Mouse (Mus musculus) gastrocnemius, postnatal 25 days (tissue): Measurements from ENCODE around the gene AC124502.3. TPM values are rescaled to one million over a fixed set of nuclear protein-coding genes. Genes with fewer than 3 reads are reported as not detected.
"Not testable (repeated sequence)": the region's sequence is repeated elsewhere in the genome, so short reads cannot be mapped to it uniquely, and the experiment has no call there.

Experiments
- DNase-seq: peaks from one replicate; pipeline ENCODE4 v3.0.0; 2022
- total RNA-seq, 2 experiments: library from RNA; stranded (reverse); gene quantifications; 1 replicate in 1 of 2; 2 replicates in 1 of 2; pipeline ENCODE4 v1.2.3; 2021

AC124502.3 gene
- total RNA-seq, 2 experiments from 2014 or later: 0.26 to 1.4 TPM

- DNase-seq: no peak
Measured at GRCm38 (mm10) chr19:5083961-5084833, 45.5 kb downstream of the AC124502.3 start.

DNA sequence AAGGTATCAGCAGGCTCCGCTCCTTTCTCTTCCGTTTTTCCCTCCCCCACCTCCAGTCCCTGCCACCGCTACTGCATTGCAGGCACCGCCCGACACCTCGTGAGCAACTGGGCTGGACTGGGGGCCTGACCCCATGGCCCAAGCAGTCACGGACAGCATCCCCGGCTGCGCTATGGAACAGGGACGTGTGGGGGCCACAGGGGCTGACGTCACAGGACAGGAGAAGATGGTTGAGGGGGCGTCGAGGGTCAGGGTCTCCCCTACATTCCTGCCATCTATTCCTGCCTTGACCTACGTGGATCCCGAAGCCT lies 46.1 kb downstream of the AC124502.3 start:
- no peak for DNase-seq

DNA sequence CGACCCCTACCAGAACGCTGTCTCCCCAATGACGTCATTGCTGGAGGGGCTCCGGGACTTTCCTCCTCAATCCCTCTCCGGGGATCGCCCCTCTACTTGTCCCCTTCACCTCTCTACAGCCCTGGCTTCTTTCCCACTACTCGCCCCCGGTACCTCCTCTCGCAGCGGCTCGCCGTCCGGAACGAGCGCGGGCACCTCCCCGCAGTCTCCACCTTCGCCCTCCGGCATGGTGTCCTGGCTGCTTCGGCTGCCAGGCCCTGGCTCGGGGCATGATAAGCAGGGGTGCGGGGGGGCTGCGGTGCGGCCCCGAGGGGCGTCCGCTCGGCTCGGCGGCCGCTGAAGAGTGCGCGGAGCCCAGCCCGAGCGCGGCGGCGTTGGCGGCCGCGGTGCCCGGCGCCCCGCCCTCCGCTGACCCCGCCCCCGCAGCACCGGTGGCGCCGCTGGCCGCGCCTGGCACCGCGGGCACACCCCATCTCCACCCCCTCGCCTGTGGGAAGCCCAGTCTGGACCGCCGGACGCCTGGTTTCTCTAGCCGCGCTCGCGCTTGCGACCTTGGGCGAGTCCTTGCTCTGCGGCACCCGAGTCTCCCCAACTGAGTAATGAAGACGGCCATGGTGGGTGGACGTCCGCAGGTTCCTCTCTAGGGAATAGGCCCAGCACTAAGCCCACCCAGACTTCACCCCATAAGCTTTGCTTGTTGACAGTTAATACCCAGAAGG lies 46.6 kb downstream of the AC124502.3 start, which contains the start of gene Tmem151a:
Gene Tmem151a (minus strand): TSS at position 387 of the 719 bp plus-strand sequence.
- DNase-seq: no peak

- not testable (repeated sequence) for DNase-seq
Measured at GRCm38 (mm10) chr19:5086533-5086932, 47.8 kb downstream of the AC124502.3 start.

GRCm38 (mm10) chr19:5087884-5088728 lies 49.4 kb downstream of the AC124502.3 start, which contains the start of gene Yif1a:
Gene Yif1a, plus strand, starts transcription at chr19:5088538.
- peak; percentile 96 for DNase-seq

DNA sequence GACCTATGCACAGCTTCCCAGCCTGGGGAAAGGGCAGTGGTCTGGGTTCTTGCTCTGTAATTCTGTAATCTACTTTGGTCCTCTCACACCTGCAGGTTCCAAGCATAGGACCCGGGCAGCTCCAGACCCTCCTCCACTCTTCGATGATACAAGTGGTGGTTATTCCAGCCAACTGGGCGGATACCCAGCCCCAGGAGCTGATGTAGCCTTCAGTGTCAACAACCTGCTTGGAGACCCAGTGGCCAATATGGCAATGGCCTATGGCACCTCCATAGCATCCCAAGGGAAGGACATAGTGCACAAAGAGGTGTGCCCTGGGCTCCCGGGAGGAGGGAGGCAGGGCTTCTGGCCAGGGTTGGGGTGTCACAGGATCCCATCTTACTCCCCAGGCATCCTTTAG lies 50.6 kb downstream of the AC124502.3 start:
- no peak for DNase-seq

- DNase-seq: no peak
Measured at GRCm38 (mm10) chr19:5092083-5092482, 53.4 kb downstream of the AC124502.3 start.

DNA sequence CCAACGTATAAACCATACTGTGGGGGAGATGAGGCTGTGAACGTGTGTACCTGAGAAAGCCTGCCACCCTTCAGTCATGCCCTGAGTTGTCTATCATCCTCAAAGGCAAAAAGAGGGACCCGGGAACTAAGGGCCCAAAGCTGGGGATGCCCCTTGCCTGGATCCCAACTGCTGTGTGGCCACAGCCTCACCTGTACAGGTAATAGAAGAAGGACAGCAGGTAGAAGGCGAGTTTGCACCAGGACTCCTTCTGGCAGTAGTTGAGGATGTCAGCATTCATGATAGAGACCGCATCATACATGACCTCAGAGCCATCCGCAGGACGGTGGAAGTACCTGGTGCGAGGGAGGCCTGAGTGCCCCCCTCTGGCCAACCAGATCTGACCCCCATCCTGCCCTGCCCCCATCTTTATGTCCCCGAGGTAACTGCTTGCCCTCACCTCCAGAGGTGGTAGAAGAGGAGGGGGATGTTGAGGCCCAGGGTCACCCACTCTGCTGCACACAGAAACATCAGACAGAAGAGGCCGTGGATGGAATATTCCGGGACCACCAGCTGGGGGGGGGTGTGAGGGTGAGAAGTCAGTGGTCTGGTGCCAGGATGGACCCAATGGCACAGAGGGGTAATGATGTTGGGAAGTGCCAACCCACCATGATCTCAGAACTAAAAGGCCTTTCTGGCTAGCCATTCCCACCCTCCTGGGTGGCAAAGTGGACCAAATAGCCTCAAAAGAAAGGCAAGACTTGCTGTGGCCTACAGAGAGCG lies 55.0 kb downstream of the AC124502.3 start:
- DNase-seq: no peak

- DNase-seq: peak; percentile 78
Measured at GRCm38 (mm10) chr19:5094243-5094632, 55.5 kb downstream of the AC124502.3 start.

DNA sequence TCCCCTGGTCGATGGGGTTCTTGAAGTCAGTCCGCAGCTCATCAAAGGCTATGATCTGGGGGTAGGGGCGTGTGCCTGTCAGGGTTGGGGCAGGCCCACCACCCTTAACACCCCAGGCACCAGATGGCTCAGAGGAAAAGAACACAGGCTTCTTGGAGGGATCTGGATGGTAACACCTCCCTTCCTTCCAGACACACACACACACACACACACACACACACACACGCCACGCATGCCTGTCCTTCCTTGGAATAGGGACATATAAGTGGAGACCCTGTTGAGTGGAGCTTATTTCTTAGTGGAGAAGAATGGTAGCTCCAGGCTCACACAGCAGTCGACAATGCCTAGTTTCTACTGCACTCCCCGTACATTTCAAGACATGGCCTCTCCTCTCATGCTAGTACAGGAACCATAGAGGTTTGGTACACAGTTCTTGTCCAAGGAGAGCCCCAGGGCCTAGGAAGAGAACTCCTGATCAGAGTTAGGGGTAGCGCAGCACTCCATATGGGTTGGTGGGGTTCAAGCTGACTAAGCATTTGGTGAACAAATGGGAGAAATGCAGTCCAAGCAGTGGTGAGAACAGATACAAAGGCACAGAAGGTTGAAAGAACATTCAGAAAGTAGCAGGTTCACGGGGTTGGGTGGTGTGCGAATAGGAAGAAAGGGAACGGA lies 56.2 kb downstream of the AC124502.3 start:
- no peak for DNase-seq

DNA sequence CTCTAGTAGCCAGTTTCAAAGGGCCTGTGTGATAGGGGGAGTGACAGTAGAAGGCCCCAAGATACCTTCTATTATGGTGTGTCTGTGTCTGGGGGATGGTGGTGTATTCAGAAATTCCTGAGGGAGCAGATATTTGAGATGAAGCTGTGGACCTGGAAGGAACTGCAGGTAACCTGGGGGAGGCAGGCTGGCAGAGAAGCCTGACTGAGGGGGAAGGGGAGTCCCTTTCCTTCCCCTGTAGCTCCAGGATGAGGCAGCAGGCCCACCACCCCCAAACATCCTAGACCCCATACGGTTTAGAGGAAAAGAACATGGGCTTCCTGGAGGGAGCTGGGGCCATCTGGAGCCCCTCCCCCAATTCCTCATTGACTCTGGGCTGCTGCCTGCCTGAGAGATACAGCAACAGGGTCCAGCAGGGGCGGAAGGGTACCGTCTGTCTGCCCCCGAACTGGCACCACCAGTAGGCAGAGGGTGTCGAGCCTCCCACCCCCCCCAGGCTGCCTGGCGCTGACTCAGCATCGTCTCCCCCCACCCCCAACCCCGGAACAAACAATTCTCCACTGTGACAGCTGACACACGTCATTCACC lies 57.3 kb downstream of the AC124502.3 start:
- no peak for DNase-seq

- DNase-seq: no peak
Measured at GRCm38 (mm10) chr19:5097521-5098362, 59.1 kb downstream of the AC124502.3 start.

DNA sequence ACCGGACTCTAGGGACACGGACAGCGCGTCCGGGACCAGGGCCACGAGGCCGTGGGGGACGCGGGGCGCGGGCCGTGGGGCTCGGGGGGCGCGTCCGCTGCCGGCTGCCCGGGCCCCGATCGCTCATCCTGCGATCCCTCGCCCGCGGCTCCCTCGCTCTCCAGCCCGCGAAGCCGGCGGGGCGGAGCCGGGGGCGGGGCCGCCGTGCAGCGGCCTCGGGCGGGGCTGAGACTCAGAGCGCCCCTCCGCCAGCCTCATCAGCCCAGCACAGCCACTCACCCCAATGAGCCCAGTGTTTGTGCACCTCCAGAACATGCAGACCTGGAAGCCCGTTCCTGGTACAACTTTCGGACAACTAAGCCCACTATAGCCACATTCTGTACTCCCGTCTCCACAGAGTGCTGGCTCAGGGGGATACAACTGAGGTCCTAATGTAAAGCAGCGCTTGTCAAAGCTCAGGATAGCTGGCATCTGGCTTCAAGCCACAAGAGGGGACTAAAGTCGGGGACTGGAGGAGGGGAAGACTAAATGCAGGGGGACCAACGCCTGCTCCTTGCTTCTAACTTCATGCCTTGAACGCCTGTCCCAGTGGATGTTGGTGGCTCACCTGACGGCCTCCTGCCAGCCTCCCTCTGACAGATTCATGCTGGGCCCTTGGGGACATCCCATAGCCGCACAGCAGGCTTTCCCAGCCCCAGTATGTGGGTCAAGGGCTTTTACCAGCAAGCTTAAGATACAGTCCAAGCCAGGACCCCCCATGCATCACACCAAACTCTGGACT lies 59.9 kb downstream of the AC124502.3 start, which contains the start of gene Cnih2:
Gene Cnih2 (minus strand): TSS at position 159 of the 781 bp plus-strand sequence.
- DNase-seq: peak; percentile 64

Other genes with a start within 250 kb of the AC124502.3 start
- 10 to 100 TPM; 27.9 to 31.1 TPM for gene Rbm4, start 245.0 kb upstream of the AC124502.3 start, total RNA-seq
- gene Gm21992, start 227.3 kb upstream of the AC124502.3 start, total RNA-seq: 1 to 10 TPM; 8.9 to 9.4 TPM
- 10 to 100 TPM; 11.1 to 11.2 TPM for gene Rbm14, start 227.3 kb upstream of the AC124502.3 start, total RNA-seq
- gene Ccs, start 199.6 kb upstream of the AC124502.3 start, total RNA-seq: 10 to 100 TPM; 26.3 to 27.1 TPM
- gene Ccdc87, start 199.5 kb upstream of the AC124502.3 start, total RNA-seq: not detected
- 10 to 100 TPM; 28.4 to 41.6 TPM for gene Ctsf, start 183.8 kb upstream of the AC124502.3 start, total RNA-seq
- gene Actn3, start 161.0 kb upstream of the AC124502.3 start, total RNA-seq: 1,000 to 10,000 TPM; 7,181 to 7,860 TPM
- gene Zdhhc24, start 160.2 kb upstream of the AC124502.3 start, total RNA-seq: 1 to 10 TPM; 2.4 to 2.8 TPM
- gene Bbs1, start 132.3 kb upstream of the AC124502.3 start, total RNA-seq: 1 to 10 TPM; 1.6 to 2.6 TPM
- 10 to 100 TPM; 15.6 to 23.4 TPM for gene Dpp3, start 110.6 kb upstream of the AC124502.3 start, total RNA-seq
- gene Peli3, start 95.8 kb upstream of the AC124502.3 start, total RNA-seq: 1 to 10 TPM in 1 of 2 experiments, under 1 TPM in 1; 0.87 to 1.2 TPM
- gene Mrpl11, start 76.7 kb upstream of the AC124502.3 start, total RNA-seq: 10 to 100 TPM; 57.6 to 59.6 TPM
- not detected for gene Npas4, start 48.6 kb upstream of the AC124502.3 start, total RNA-seq
- gene Slc29a2, start 15.0 kb upstream of the AC124502.3 start, total RNA-seq: 10 to 100 TPM in 1 of 2 experiments, 1 to 10 TPM in 1; 7.9 to 11.6 TPM
- gene B4gat1, start 65 bp upstream of the AC124502.3 start, total RNA-seq: 10 to 100 TPM; 17.9 to 20.1 TPM
- gene Brms1, start 2.5 kb downstream of the AC124502.3 start, total RNA-seq: 10 to 100 TPM; 11.6 to 12.6 TPM
- gene Rin1, start 11.6 kb downstream of the AC124502.3 start, total RNA-seq: 1 to 10 TPM; 1.3 to 2.1 TPM
- gene Cd248, start 29.2 kb downstream of the AC124502.3 start, total RNA-seq: 10 to 100 TPM; 13.8 to 23.3 TPM
- not detected for gene Tmem151a, start 46.6 kb downstream of the AC124502.3 start, total RNA-seq
- 10 to 100 TPM; 38.1 to 47.5 TPM for gene Yif1a, start 49.6 kb downstream of the AC124502.3 start, total RNA-seq
- gene Cnih2, start 59.6 kb downstream of the AC124502.3 start, total RNA-seq: not detected
- gene Rab1b, start 68.2 kb downstream of the AC124502.3 start, total RNA-seq: 100 to 1,000 TPM; 113 to 127 TPM
- gene Klc2, start 79.7 kb downstream of the AC124502.3 start, total RNA-seq: 10 to 100 TPM; 51.9 TPM
- 1 to 10 TPM; 5.6 to 6.5 TPM for gene Pacs1, start 234.2 kb downstream of the AC124502.3 start, total RNA-seq